ENCODE assay signal across 9 mouse cellular contexts in genomic region chr4:44011799-44012198, GRCm38 (mm10). TPM values are rescaled to one million over a fixed set of nuclear protein-coding genes. Genes with fewer than 3 reads are reported as not detected.
DNase-seq lines count a peak whose midpoint lies in the region; ATAC-seq and TF ChIP-seq lines count a peak whose summit lies in the region.
"Had no signal": no experiment of that assay in that cellular context is flagged by ENCODE, and none has a peak within 500 bp of the region (broad histone marks: within the 10 kb centered on the region; RNA-seq: fewer than 3 reads in every experiment).

No protein-coding gene starts in this region.

- no peak for TF ChIP-seq POLR2A in liver, adult 2 months (IDR thresholded peaks at IDR 0.05; ENCODE audit: extremely low read depth, insufficient read depth, low read length)

- 71% methylated on average over 3 of the region's 3 CpGs for WGBS in liver, adult 2 months
- 80% methylated on average over 3 of the region's 3 CpGs for WGBS in intestine, embryonic 14.5 days
- 88% methylated on average over 3 of the region's 3 CpGs for WGBS in neural tube, embryonic 13.5 days

- no peaks in the 10 kb centered on the region for H3K9me3 ChIP-seq in intestine, embryonic 14.5 days (ENCODE audit: control insufficient read depth, low read length)
- no peaks in the 10 kb centered on the region for H3K9me3 ChIP-seq in neural tube, embryonic 13.5 days

- H3K79me2 ChIP-seq in liver, adult 2 months (ENCODE audit: control insufficient read depth, insufficient read depth, low read length) = peaks cover 36% of the 10 kb centered on the region

- intact Hi-C loops in gastrocnemius, postnatal 36 days (cut with DNase I) = no loop called here

- H3K36me3 ChIP-seq in liver, adult 2 months (ENCODE audit: control insufficient read depth, insufficient read depth, low read length) = no peaks in the 10 kb centered on the region
- H3K36me3 ChIP-seq in intestine, embryonic 14.5 days (ENCODE audit: control insufficient read depth, insufficient read depth, low read length) = peaks cover 8% of the 10 kb centered on the region; the same call in 1 of the 2 replicates
- H3K36me3 ChIP-seq in neural tube, embryonic 13.5 days = no peaks in the 10 kb centered on the region

- H3K27me3 ChIP-seq in liver, adult 2 months (ENCODE audit: control insufficient read depth, insufficient read depth, low read length) = no peaks in the 10 kb centered on the region
- H3K27me3 ChIP-seq in intestine, embryonic 14.5 days (replicated peaks; ENCODE audit: control insufficient read depth, insufficient read depth, low read length) = no peaks in the 10 kb centered on the region
- no peaks in the 10 kb centered on the region for H3K27me3 ChIP-seq in neural tube, embryonic 13.5 days

- peak overlapping the region; percentile 58; the same call in 1 of the 2 replicates for H3K4me3 ChIP-seq in liver, adult 2 months (ENCODE audit: insufficient read depth, low read depth, low read length)
- H3K4me3 ChIP-seq in intestine, embryonic 14.5 days (ENCODE audit: low read depth, low read length) = peak overlapping the region; percentile 100
- peak overlapping the region; percentile 98 for H3K4me3 ChIP-seq in neural tube, embryonic 13.5 days

- DNase-seq in liver, adult 2 months (ENCODE audit: extremely low read depth, low read depth, low spot score) = no peak
- no peak for DNase-seq in liver
- DNase-seq in c-Kit-positive CD71-positive TER-119-positive erythroid progenitor cells, embryonic 14.5 days (ENCODE audit: low spot score) = peak; percentile 12
- no peak for DNase-seq in intestine, embryonic 14.5 days (ENCODE audit: low spot score)
- DNase-seq in thymus, postnatal 25 days = no peak
- DNase-seq in right cerebral cortex, adult 18-20 months = no peak
- DNase-seq in gastrocnemius, postnatal 36 days = no peak

- ATAC-seq in intestine, embryonic 14.5 days (replicated peaks; ENCODE audit: low FRiP score, low TSS enrichment, low read depth) = no peak
- no peak for ATAC-seq in neural tube, embryonic 13.5 days (ENCODE audit: low read depth)

- TF ChIP-seq CTCF in liver, adult 2 months (IDR thresholded peaks at IDR 0.05; ENCODE audit: low read depth, low read length) = no peak

- no peak overlapping the region for H3K9ac ChIP-seq in liver, adult 2 months (ENCODE audit: low read depth, low read length)
- H3K9ac ChIP-seq in intestine, embryonic 14.5 days (ENCODE audit: low read length) = peak overlapping the region; percentile 93
- H3K9ac ChIP-seq in neural tube, embryonic 13.5 days = peak overlapping the region; percentile 89

- H3K4me1 ChIP-seq in liver, adult 2 months (ENCODE audit: control insufficient read depth, insufficient read depth, low read length) = peaks cover 15% of the 10 kb centered on the region
- peaks cover 21% of the 10 kb centered on the region for H3K4me1 ChIP-seq in intestine, embryonic 14.5 days (replicated peaks; ENCODE audit: control insufficient read depth, insufficient read depth, low read length)
- H3K4me1 ChIP-seq in neural tube, embryonic 13.5 days (replicated peaks) = peaks cover 39% of the 10 kb centered on the region

- H3K27ac ChIP-seq in liver, adult 2 months (replicated peaks; ENCODE audit: insufficient read depth, low read depth, low read length) = no peak overlapping the region
- H3K27ac ChIP-seq in intestine, embryonic 14.5 days (ENCODE audit: low read depth) = 0 out of 2 replicates have a peak overlapping the region, but pooled peaks have one; percentile 27
- H3K27ac ChIP-seq in neural tube, embryonic 13.5 days (replicated peaks) = peak overlapping the region; percentile 82; the same call in 1 of the 2 replicates

- H3K4me2 ChIP-seq in intestine, embryonic 14.5 days (ENCODE audit: low read length) = peak overlapping the region; percentile 89
- H3K4me2 ChIP-seq in neural tube, embryonic 13.5 days = peak overlapping the region; percentile 99

RNA-seq across cellular contexts. Expression of gene Clta, which starts 7.5 kb away (rescaled TPM):
- 166 and 191 TPM in 2 replicates for total RNA-seq in liver, adult 2 months (2014; rRNA removed)
- polyA plus RNA-seq in liver, adult 2 months (2012; rRNA removed) = 116 and 154 TPM in 2 replicates
- 233 and 240 TPM in 2 replicates for polyA plus RNA-seq in intestine, embryonic 14.5 days (2014; fragmentation: Nextera tagmentation; extraction: Ambion mirVana)
- 346 and 355 TPM in 2 replicates for polyA plus RNA-seq in neural tube, embryonic 13.5 days (2015; fragmentation: Nextera tagmentation; extraction: Ambion mirVana)
- 10 to 100 TPM; 46.3 to 49.3 TPM for total RNA-seq in gastrocnemius, postnatal 36 days (2021)

RNA-seq across cellular contexts. Expression of gene Ccin, which starts 28.5 kb away (rescaled TPM):
- total RNA-seq in liver, adult 2 months (2014; rRNA removed) = not detected in 2 replicates
- polyA plus RNA-seq in liver, adult 2 months (2012; rRNA removed) = not detected in 2 replicates
- polyA plus RNA-seq in intestine, embryonic 14.5 days (2014; fragmentation: Nextera tagmentation; extraction: Ambion mirVana) = 0.15 TPM in 1 of 2 replicates, not detected in the other
- not detected in 2 replicates for polyA plus RNA-seq in neural tube, embryonic 13.5 days (2015; fragmentation: Nextera tagmentation; extraction: Ambion mirVana)
- not detected for total RNA-seq in gastrocnemius, postnatal 36 days (2021)
- polyA plus RNA-seq: small intestine, adult 2 months had no signal

RNA-seq across cellular contexts. Expression of gene Glipr2, which starts 54.6 kb away (rescaled TPM):
- total RNA-seq in liver, adult 2 months (2014; rRNA removed) = 0.83 and 2.0 TPM in 2 replicates
- polyA plus RNA-seq in liver, adult 2 months (2012; rRNA removed) = 0.67 and 1.2 TPM in 2 replicates
- 102 and 126 TPM in 2 replicates for polyA plus RNA-seq in intestine, embryonic 14.5 days (2014; fragmentation: Nextera tagmentation; extraction: Ambion mirVana)
- polyA plus RNA-seq in neural tube, embryonic 13.5 days (2015; fragmentation: Nextera tagmentation; extraction: Ambion mirVana) = 70.9 and 81.6 TPM in 2 replicates
- 1 to 10 TPM; 2.4 to 3.0 TPM for total RNA-seq in gastrocnemius, postnatal 36 days (2021)

Comparison
In these comparisons a context has a peak if more than half of its experiments do, and no peak if none do; other contexts are left out.
1. RNA of gene Glipr2, which starts 54.6 kb away (polyA plus RNA-seq): 102 to 126 TPM in intestine, embryonic 14.5 days and 70.9 to 81.6 TPM in neural tube, embryonic 13.5 days; 0.67 to 1.2 TPM in liver, adult 2 months; every median in the first group is over 10 times any median in the second.
2. Peak in every context shown above with its lines, with median percentiles within 50 percentile points of each other: H3K4me3 ChIP-seq.